Mouse (Mus musculus): Measurements from ENCODE around the gene Slc25a43. TPM values are rescaled to one million over a fixed set of nuclear protein-coding genes. Genes with fewer than 3 reads are reported as not detected.

Slc25a43 gene
- polyA plus RNA-seq, 1 experiment from 2014 or later = 1.0 TPM

Other genes with a start within 250 kb of the Slc25a43 start
- 98.6 and 117 TPM in 2 replicates for gene Pgrmc1, start 145.5 kb upstream of the Slc25a43 start, polyA plus RNA-seq (2015; fragmentation: Nextera tagmentation; extraction: Ambion mirVana)
- 0.62 and 0.71 TPM in 2 replicates for gene Akap17b, start 98.3 kb upstream of the Slc25a43 start, polyA plus RNA-seq (2015; fragmentation: Nextera tagmentation; extraction: Ambion mirVana)
- 657 and 659 TPM in 2 replicates for gene Slc25a5, start 52.0 kb downstream of the Slc25a43 start, polyA plus RNA-seq (2015; fragmentation: Nextera tagmentation; extraction: Ambion mirVana)
- gene Ube2a, start 130.2 kb downstream of the Slc25a43 start, polyA plus RNA-seq (2015; fragmentation: Nextera tagmentation; extraction: Ambion mirVana) = 92.7 and 95.2 TPM in 2 replicates
- 15.3 and 21.3 TPM in 2 replicates for gene C330007P06Rik, start 130.5 kb downstream of the Slc25a43 start, polyA plus RNA-seq (2015; fragmentation: Nextera tagmentation; extraction: Ambion mirVana)
- gene Nkrf, start 159.2 kb downstream of the Slc25a43 start, polyA plus RNA-seq (2015; fragmentation: Nextera tagmentation; extraction: Ambion mirVana) = 1.1 and 1.4 TPM in 2 replicates
- gene Sept6, start 248.1 kb downstream of the Slc25a43 start, polyA plus RNA-seq (2015; fragmentation: Nextera tagmentation; extraction: Ambion mirVana) = 5.0 and 5.9 TPM in 2 replicates

Measured in liver, embryonic 13.5 days (tissue).